Mouse (Mus musculus) Muller cell, postnatal 12 days (primary cell): ENCODE measurements around the gene Pamr1.

ENCODE experiments used
- DNase-seq: peaks from one replicate; pipeline ENCODE4 v3.0.0-alpha.2; 2015; ENCODE audit errors: inconsistent ontology term

Pamr1 gene

DNA sequence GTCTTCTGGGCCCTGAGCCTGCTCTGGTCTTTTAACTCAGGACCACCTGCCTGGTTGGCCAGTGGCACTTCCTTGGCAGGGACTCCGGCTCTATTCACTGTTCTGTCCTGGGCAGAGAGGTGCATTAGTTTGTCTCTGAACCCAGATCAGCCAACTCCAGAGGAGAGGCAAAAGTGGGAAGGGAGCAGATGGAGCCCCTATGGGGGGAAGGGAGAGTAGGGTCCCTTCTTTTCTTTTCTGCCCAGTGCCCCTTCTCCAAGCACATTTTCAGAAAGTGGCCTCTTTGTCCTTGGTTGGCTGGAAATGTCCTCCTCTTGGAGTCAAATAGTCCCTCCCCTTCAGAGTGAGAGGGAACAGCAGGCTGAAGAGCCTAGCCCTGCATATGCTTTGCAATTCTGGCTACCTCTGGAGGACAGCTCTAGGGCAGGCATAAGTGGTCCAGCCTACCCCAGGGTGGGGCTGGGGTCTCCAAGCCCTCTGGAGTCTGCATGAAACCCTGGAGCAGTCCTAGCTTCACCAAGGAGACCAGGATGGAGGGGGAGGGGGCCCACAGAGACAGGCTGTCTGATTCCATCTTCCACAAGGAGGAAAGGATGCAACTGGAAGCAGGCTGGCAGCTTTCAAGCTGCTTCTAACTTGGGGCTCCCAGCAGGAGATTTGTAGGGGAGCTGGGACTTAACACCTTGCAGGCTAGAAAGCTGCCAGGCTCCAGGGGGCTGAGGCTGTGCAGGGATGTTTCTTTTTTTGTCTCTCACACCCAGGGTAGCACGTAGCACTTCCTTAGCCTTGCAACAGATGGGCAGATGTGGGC lies 49.3 kb downstream of the Pamr1 start:
- DNase-seq = no peak

DNA sequence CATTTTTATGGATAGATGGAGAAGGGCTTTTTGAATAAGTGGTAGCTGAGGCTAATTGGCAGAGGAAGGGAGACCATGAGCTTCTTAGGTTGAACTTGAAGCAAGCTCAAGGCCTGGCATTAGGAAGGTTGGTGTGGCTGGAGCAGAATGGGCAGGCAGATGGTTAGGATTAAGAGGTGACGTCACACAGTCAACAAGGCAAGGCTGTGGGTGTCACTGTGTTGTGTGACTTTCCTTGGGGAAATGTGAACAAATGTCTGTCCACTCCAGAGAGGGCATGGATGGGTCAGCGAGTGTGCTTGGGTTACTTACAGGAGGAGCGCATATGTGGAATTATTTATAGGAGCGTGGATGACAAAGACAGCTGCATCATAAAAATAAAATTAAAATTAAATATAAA lies 50.7 kb downstream of the Pamr1 start:
- DNase-seq = no peak

DNA sequence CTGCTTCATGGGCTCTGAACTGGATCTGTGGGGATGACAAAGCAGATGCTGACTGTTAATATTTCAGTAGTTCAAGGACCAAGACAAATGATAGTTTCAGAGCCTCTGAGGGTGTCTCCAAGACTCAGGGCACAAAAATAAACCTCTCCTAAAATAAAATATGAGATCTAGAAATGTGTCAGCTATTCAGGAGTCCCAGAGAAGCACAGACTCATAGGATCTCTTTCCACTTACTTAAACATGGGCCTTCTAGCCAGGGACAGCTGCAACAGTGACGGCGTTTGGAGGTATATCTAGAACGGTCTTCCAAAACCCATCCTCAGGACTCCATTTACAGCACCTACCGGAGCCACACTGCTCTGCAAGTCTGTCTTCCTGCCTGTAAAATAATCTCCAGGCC lies 60.7 kb downstream of the Pamr1 start:
- no peak for DNase-seq

DNA sequence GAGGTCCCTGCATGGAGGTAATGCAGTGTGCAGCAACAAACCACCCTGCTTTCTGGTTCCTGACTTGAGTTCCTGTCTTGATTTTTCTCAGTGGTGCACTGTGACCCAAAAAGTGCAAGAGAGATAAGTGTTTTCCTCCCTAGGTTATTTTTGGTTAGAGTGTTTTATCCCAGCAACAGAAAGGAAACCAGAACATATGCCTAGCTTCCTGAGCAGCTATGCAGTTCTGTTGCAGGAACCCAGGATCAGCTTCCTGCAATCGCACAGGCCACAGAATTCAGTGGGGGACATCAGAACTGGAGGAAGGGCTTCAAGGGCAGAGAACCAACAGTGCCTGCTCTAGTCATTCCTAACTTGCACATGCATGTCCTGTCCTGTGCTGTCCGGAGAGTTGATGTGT lies 66.8 kb downstream of the Pamr1 start:
- no peak for DNase-seq

DNA sequence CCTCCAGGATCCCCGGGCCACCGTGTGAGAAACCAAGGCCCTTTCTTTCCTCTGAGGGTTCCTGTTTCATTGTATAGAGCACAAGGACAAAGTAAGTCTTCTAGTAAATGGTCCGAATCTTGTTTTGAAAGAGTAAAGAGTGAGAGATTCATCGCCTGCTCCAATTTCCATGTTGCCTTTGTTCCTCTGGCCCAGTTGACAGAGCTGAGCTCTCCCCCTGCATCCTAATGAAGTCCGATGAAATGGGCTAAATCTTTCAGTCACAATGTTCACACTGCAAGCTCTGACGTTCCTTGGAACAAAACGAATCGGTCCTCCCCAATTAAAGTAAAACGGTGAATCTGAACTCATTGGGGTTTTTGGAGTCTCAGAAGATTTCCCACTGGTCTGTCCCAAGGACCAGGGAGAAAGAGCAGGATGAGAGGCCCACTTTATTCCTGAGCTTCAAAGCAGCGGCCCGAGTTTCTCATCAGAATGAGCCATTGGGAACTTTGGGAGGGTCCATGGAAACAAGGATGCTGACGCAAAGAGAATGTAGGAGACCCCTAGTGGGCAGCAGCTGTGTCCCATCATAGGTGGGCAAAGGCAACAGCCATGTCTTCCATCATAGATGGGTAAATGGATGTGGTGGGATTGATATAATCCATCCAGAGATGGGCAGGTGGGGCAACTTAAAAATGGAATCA lies 71.1 kb downstream of the Pamr1 start:
- no peak for DNase-seq

DNA sequence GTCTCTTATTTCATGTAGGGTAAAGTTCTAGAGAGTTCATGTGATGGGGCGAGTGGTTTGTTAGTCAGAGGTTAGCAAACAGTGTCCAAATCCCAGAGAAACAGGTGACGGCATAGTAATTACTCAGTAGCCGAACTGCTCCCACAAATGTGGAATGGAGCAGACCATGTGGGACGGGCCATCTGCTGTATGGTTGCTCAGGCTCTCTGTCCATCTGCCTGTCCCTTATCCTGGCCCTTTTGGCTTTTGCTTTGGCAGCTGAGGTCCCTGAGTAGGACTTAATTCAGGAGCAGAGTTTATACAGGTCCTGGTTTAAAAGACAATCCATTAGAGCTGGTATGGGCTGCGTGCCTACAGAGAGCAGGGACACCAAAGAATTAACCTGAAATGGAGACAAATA lies 72.4 kb downstream of the Pamr1 start:
- no peak for DNase-seq

DNA sequence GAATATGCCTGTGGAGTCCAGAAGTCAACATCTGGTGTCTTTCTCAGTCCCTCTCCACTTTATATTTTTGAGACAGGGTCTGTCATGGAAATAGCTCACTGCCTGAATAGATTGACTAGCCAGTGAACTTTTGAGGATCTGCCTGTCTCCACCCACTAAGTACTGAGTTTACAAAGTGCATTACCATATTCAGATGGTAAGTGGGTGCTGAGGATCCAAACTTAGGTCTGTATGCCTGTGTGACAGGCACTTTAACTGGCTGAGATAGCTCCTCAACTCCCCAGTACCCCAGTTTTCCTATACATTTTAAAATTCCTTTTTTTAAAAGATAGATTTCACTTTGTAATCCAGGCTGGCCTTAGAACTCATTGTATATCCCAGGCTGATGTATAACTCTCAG lies 73.1 kb downstream of the Pamr1 start:
- no peak for DNase-seq

DNA sequence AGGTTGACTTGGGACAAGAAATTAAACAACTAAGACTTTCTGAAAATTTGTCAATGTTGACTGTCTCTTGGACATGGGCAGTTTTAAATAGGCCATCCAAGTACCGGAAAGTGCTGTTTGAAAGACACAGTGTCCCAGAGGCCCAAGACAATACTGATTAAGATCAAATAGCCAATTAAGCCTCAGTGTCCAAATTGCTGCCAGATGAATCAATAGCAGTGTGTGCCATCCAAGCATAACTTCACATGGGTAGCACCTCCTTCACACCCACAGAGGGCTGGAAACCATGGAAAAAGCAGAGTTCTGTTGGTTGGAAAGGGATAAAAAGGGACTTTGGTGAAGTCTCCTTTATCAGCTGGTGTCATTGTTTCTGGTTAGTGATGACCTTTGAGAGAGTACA lies 74.7 kb downstream of the Pamr1 start:
- DNase-seq = peak; percentile 80

DNA sequence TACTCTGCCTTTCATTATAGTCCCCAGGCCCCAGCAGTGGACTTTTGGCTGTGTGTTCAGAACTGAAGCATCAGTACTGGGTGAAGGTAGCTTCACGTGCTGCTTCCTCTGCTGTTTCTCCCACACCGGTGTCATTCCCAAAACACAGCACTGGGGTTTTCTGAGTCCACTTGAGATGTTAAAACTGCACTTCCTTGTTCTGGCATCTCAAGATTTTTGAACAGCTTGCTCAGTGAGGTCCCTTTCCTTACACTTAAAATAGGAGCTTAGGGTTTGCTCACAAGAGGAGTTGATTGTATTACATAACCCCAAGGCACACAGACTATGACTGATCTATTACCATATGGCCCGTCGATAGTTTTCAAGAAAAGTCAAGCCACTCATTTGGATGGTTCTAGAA lies 82.5 kb downstream of the Pamr1 start:
- DNase-seq = no peak

DNA sequence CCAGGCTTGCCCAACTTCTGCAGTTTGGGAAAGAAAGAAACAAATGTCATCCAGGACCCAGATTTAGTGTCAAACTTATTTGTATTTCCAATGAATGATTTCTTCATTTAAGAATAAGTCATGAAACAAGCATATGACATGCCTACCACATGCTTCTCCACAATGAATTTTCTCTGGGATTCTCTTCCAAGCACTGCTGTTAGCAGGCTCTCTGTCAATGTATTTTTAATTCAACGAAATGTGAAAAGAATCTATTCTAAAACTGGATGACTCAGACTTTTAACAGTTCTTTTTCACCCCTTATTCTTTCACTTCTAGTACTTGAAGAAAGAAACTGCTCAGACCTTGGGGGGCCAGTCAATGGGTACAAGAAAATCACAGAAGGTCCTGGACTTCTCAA lies 84.2 kb downstream of the Pamr1 start:
- DNase-seq = no peak

DNA sequence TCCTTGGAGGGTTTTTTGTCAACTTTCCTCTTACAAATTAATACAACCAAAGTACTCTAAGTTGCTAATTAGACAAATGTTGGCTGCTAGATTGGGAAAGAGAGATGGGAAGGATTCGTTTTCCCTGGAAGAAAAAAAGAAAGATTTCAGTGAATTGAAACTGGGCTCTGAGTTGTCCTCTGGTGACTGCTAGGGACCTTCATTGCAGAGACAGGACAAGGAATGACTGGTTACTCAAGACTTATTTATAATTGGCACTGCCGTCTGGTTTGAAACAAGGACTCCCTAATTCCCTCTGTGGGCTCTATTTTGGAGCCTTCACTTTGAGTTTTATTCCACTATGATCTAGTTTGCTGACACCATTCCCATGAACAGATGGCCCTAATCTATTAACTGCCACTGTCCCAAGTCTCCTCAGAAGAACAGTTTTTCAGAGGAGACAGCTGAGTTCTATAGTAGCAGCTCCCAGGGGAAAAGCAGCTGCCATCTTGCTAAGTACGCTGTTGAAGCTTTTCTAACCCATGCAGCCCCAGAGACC lies 85.8 kb downstream of the Pamr1 start:
- no peak for DNase-seq

DNA sequence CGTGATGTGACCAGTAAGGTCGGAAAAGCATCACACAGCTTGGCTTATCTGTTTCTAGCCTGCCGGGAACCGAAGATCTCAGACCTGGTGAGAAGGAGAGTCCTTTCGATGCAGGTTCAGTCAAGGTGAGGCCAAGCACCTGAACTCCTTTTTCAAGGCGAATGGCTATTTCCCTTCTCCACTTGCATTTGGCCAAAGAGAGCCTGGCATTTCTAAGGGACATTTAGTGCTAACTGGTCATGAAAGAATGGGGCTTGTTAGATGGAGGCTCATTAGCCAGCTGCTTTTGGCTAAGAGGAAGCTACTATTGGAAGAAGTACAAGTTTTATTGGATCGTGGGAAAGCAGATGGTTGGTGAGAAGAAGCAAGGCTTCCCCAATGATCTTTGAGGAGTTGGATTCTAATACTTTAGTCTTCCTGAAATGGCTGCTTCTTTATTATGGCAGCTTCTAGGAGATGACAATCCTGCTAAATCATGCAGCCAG lies 86.3 kb downstream of the Pamr1 start:
- peak; percentile 46 for DNase-seq

DNA sequence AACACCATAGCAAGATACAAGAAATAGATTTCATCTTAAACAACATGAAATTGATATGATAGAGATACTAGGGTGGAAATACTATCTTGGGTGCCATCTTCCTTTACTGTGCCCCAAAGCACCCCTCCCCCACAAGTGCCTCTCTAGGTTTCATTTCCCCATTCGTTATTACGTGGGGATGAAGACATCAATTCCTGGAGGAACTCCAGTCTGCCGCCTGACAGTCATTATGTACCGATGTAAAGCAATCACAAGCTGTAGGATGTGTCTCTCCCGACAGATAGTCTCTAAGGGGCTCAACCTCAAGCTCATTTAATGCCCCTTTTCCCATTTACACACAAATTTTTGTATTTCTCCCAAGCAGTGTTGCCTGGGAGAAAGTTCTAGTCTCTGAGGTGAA lies 88.3 kb downstream of the Pamr1 start:
- no peak for DNase-seq

DNA sequence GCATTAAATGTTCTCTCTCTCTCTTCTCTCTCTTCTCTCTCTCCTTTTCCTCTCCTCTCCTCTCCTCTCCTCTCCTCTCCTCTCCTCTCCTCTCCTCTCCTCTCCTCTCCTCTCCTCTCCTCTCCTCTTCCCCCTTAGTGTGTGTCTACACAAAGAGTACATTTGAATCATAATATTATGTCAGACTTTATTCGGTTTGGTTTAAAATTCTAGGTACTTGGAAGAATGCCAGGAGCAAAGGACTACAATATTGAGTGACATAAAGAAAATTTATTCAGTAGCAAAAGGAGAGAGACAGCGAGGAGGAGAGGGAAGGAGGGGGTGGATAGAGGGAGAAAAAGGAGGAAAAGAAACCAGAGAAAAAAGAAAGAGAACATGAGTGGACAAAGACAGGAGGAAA lies 88.9 kb downstream of the Pamr1 start:
- no peak for DNase-seq

DNA sequence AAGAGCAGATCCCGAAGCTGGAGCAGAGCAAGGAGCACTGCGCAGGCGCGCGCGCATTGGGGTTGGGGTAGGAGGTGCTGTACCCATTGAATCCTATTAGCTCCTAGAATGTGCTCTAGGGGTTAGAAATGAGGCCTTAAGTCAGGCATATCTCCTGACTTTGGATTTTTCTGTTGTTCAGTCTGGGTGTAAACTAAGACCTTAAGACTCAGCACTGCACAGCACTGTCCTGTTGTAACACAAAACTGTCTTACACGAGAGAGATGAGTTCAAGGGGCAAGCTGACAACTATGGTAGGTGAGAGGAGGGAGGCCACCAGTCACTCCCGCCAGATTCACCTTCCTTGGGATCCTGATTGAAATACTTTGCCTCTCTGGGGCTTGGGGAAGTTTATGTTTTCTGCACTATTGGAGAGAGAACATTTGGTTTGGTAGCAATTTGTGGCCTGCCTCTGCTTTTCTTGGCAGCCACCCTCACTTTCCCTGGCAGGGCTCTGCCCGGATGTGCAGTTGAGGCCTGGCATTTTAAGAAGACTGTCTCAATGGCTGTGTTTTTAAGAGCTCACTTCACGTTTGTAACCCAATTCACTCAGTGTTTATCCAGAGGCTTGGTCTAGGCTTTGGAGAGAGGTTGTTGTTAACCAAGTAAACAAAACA lies 99.2 kb downstream of the Pamr1 start:
- peak; percentile 60 for DNase-seq

DNA sequence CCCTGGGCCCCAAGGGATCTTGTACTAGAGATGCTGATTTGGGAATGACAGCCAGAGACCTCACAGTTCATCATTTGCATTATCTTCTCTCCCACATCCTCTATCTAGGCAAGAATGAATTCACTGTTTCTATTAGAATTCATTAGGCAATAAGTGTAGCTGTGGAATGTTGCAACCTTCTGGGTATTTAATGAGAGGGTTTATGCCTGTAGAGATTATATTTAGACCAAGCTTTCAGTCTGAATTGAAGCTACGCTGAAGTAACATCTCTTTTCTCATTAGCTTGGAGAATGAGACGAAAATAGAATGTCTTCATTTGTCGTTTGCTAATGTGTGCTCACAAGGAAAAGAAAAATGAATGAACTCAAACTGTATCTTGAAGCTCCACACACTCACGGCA lies 100.5 kb downstream of the Pamr1 start:
- DNase-seq = peak; percentile 30

DNA sequence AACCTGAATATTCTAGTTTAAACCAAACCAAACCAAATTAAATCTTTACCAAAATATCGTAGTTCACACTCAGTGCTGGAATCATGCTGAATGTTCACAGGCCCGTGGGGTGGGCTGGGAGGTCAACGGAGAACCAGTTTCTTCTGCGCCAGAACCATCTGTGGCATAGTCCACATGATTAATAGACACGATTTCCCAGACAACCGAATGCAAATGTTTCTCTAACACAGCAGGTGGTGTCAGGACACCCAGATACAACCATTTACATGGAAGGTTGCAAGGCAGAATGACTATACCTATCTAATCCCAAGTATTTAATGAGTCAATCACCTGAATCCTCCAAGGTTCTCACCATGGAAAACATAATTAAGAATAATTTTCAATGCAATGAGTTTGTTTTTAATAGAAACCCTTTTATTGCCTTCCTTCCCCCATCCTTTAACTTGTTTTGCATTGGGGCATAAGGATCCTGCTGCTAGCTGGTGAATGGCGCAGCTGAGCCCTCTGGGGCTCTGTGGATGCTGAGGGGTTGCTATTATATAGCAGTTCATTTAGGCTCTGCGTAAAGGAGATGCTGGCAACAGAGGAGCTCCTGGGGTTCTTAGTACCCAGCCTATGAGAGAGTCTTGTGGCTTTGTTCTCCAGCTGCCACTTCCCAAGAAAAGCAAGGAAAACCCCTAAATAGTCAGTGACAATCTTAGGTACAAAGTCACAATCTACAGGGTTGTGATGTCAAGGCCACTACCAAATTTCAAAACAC lies 106.3 kb downstream of the Pamr1 start:
- DNase-seq = no peak

DNA sequence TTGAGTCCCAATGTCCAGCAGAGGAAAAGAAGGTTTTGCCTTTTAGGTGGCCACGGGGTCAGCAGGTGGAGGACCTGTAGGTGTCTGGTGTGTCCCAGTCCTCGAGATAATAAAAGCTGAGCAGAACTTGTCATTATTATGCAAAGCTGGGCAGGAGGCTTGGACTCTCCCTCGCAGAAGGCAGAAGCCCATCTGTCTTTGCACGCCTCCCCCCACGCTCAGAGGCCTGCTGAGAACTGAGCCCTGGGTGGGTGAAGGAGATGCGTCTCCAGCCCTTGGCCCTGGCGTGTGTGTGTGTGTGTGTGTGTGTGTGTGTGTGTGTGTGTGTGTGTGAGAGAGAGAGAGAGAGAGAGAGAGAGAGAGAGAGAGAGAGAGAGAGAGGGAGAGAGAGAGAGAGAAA lies 107.9 kb downstream of the Pamr1 start:
- DNase-seq = no peak

DNA sequence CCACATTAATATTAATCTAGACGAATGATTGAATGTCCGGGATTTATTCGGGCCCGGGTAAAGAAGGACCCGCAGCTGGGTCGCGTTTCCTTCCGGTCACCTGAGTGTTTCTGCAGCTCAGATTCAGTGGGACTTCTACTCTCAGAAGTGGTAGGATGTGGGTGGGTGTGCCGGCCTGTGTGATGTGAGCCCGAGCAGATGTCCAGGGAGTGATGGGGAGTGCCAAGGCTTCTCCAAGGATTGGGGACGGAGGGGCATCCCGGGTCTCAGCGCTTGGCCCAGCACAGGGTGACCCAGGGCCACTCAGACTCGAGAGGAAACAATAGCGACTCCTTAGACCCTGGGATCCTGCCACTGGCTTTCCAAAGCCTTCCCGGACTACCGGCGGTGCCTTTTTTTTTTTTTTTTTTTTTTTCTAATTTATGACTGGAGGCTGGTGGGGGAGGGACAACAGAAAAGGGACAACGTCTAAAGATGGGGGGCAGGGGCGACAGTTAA lies 108.4 kb downstream of the Pamr1 start, which contains the start of gene Slc1a2:
Gene Slc1a2 (plus strand): TSS at position 497 of the 498 bp plus-strand sequence.
- peak; percentile 19 for DNase-seq

DNA sequence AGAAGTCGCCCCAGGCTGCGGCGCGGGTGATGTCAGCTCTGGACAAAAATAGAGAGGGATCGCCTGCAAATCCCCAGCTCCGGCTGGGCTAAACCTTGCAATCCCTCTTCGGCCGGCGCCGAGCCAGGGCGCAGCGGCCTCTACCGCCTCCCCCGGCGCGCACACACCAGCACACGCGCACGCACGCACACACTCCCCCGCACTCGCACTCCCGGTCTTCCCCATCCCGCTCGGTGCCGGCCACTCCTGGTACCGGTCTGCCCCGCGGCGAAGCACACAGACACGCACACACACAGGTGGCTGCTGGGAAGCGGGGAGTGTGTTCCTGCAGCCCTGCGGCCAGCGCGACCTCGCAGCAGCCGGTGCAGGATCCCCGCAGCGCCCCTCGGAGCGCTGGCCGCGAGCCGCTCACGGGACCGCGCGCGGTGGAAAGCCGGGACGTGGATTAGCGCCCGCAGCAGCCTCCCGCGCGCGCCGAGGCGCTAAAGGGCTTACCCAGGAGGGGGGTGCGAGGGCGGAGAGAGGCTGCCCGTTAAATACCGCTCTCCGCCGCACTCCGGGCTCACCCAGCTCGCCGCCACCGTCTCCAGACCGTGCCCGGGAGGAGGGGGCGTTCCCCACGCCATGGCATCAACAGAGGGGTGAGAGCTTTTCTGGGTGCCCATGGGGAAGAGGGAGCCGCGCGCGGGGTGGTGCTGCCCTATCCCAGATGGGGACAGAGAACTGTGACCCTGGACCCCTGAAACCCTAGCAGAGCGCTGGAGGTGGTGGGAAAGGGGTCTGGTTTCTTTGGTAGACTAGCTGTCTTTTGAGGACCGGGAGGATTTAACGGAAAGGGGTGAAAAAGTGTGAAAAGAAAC lies 109.1 kb downstream of the Pamr1 start:
- peak; percentile 69 for DNase-seq

DNA sequence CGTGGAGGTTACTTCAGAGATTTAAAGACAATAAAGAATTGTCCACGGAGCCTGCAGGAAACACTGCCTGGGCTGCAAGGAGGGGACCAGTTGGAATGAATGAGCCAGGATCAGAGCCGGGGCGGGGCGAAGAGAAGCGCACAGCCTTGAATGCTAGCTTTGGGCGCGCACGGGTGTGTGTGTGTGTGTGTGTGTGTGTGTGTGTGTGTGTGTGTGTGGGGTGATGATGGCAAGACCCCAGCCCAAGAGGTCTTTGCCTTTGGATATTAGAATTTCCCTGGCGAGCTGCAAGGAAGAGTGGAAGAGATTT lies 109.7 kb downstream of the Pamr1 start:
- no peak for DNase-seq
